Mouse (Mus musculus): ENCODE data around the gene Gp1bb. TPM values are rescaled to one million over a fixed set of nuclear protein-coding genes. Genes with fewer than 3 reads are reported as not detected.

Gene Gp1bb
- polyA plus RNA-seq, 1 experiment from 2014 or later = 1.6 TPM

DNA sequence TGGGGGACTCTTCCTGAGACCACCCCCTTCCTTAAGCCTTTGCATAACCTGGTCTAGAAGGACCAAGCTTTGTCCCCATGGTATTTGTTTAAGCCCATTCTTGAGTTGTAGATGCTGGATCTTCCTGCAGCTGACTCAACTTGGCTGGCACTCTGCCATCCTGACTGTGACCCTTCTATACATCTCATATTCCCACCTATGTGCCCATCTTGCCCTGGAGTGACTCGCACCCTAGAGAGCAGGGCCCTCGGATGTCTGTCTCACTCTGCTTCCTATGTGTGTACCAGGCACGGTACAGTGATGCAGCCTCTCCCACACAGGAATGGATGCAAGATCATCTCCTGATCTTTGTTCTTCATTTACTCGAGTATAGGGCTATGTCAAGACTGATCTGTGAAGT, 20.7 kb upstream of the Gp1bb start:
- Histone ChIP-seq H3K9me3 (ENCODE audit: control insufficient read depth, low read length) (no peaks in the 10 kb centered on the region), H3K36me3 (ENCODE audit: control insufficient read depth, insufficient read depth, low read length) (no peaks in the 10 kb centered on the region), H3K27ac (ENCODE audit: low read length) (no peak overlapping the region), H3K27me3 (replicated peaks; ENCODE audit: control insufficient read depth, insufficient read depth, low read length) (no peaks in the 10 kb centered on the region), H3K4me1 (ENCODE audit: control insufficient read depth, insufficient read depth, low read length) (0 out of 2 replicates have a peak, but pooled peaks cover 11% of the 10 kb centered on the region), H3K9ac (ENCODE audit: low read depth, low read length) (no peak overlapping the region), H3K4me3 (ENCODE audit: low read length) (no peak overlapping the region), H3K4me2 (ENCODE audit: low read depth, low read length) (no peak overlapping the region)
- 82% methylated on average over 4 of the region's 4 CpGs for WGBS
- no peak for ATAC-seq

GRCm38 (mm10) chr16:18642291-18642690, 20.1 kb upstream of the Gp1bb start:
- 53% methylated on average over 7 of the region's 7 CpGs for WGBS
- H3K27ac ChIP-seq (ENCODE audit: low read length) = no peak overlapping the region
- no peak overlapping the region for H3K4me3 ChIP-seq (ENCODE audit: low read length)
- ATAC-seq = no peak
- no peak overlapping the region for H3K4me2 ChIP-seq (ENCODE audit: low read depth, low read length)
- H3K27me3 ChIP-seq (replicated peaks; ENCODE audit: control insufficient read depth, insufficient read depth, low read length) = no peaks in the 10 kb centered on the region
- H3K9ac ChIP-seq (ENCODE audit: low read depth, low read length) = no peak overlapping the region
- H3K4me1 ChIP-seq (ENCODE audit: control insufficient read depth, insufficient read depth, low read length) = 0 out of 2 replicates have a peak, but pooled peaks cover 13% of the 10 kb centered on the region
- no peaks in the 10 kb centered on the region for H3K36me3 ChIP-seq (ENCODE audit: control insufficient read depth, insufficient read depth, low read length)
- H3K9me3 ChIP-seq (ENCODE audit: control insufficient read depth, low read length) = no peaks in the 10 kb centered on the region

GRCm38 (mm10) chr16:18639382-18639929, 17.3 kb upstream of the Gp1bb start:
- Histone ChIP-seq H3K4me2 (ENCODE audit: low read depth, low read length) (no peak overlapping the region), H3K27me3 (replicated peaks; ENCODE audit: control insufficient read depth, insufficient read depth, low read length) (no peaks in the 10 kb centered on the region), H3K4me1 (ENCODE audit: control insufficient read depth, insufficient read depth, low read length) (0 out of 2 replicates have a peak, but pooled peaks cover 2% of the 10 kb centered on the region), H3K4me3 (ENCODE audit: low read length) (no peak overlapping the region), H3K36me3 (ENCODE audit: control insufficient read depth, insufficient read depth, low read length) (no peaks in the 10 kb centered on the region), H3K9ac (ENCODE audit: low read depth, low read length) (no peak overlapping the region), H3K9me3 (ENCODE audit: control insufficient read depth, low read length) (no peaks in the 10 kb centered on the region), H3K27ac (ENCODE audit: low read length) (0 out of 2 replicates have a peak overlapping the region, but pooled peaks have one; percentile 39)
- 58% methylated on average over 1 of the region's 1 CpGs for WGBS
- ATAC-seq = peak; percentile 94

GRCm38 (mm10) chr16:18638396-18638795, 16.2 kb upstream of the Gp1bb start:
- 54% methylated on average over 2 of the region's 2 CpGs for WGBS
- H3K36me3 ChIP-seq (ENCODE audit: control insufficient read depth, insufficient read depth, low read length) = no peaks in the 10 kb centered on the region
- H3K27ac ChIP-seq (ENCODE audit: low read length) = no peak overlapping the region
- H3K27me3 ChIP-seq (replicated peaks; ENCODE audit: control insufficient read depth, insufficient read depth, low read length) = no peaks in the 10 kb centered on the region
- no peak for ATAC-seq
- peaks cover 3% of the 10 kb centered on the region; the same call in 1 of the 2 replicates for H3K4me1 ChIP-seq (ENCODE audit: control insufficient read depth, insufficient read depth, low read length)
- no peaks in the 10 kb centered on the region for H3K9me3 ChIP-seq (ENCODE audit: control insufficient read depth, low read length)
- no peak overlapping the region for H3K4me2 ChIP-seq (ENCODE audit: low read depth, low read length)
- no peak overlapping the region for H3K4me3 ChIP-seq (ENCODE audit: low read length)
- no peak overlapping the region for H3K9ac ChIP-seq (ENCODE audit: low read depth, low read length)

GRCm38 (mm10) chr16:18636804-18637203, 14.6 kb upstream of the Gp1bb start:
- no peak overlapping the region for H3K4me2 ChIP-seq (ENCODE audit: low read depth, low read length)
- no peak overlapping the region for H3K27ac ChIP-seq (ENCODE audit: low read length)
- no peak for ATAC-seq
- no peak overlapping the region for H3K9ac ChIP-seq (ENCODE audit: low read depth, low read length)
- H3K27me3 ChIP-seq (replicated peaks; ENCODE audit: control insufficient read depth, insufficient read depth, low read length) = no peaks in the 10 kb centered on the region
- peaks cover 14% of the 10 kb centered on the region for H3K4me1 ChIP-seq (ENCODE audit: control insufficient read depth, insufficient read depth, low read length)
- H3K9me3 ChIP-seq (ENCODE audit: control insufficient read depth, low read length) = no peaks in the 10 kb centered on the region
- no peak overlapping the region for H3K4me3 ChIP-seq (ENCODE audit: low read length)
- WGBS = 65% methylated on average over 3 of the region's 3 CpGs
- H3K36me3 ChIP-seq (ENCODE audit: control insufficient read depth, insufficient read depth, low read length) = no peaks in the 10 kb centered on the region

DNA sequence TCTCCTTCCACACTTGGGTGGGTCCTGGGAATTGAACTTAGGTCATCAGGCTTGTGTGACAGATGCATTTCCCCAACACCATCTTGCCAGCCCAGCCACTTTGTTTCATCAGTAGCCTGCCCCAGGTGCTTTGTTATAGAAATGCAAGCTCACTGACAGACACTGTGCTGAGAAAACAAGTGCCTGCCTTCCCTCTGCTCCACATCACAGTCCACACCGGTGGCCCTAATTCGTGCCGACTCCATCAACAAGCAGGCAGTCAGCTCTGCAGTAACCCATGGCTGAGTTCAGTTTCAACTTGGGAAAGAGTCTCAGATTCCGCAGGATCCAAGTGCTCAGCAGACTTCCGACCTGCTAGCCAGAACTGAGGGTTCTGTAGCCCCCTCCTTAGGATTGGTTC, 14.2 kb upstream of the Gp1bb start:
- H3K27me3 ChIP-seq (replicated peaks; ENCODE audit: control insufficient read depth, insufficient read depth, low read length) = no peaks in the 10 kb centered on the region
- WGBS = 78% methylated on average over 5 of the region's 5 CpGs
- no peaks in the 10 kb centered on the region for H3K36me3 ChIP-seq (ENCODE audit: control insufficient read depth, insufficient read depth, low read length)
- no peak for ATAC-seq
- no peak overlapping the region for H3K4me2 ChIP-seq (ENCODE audit: low read depth, low read length)
- H3K4me3 ChIP-seq (ENCODE audit: low read length) = no peak overlapping the region
- peaks cover 17% of the 10 kb centered on the region for H3K4me1 ChIP-seq (ENCODE audit: control insufficient read depth, insufficient read depth, low read length)
- no peak overlapping the region for H3K27ac ChIP-seq (ENCODE audit: low read length)
- no peak overlapping the region for H3K9ac ChIP-seq (ENCODE audit: low read depth, low read length)
- no peaks in the 10 kb centered on the region for H3K9me3 ChIP-seq (ENCODE audit: control insufficient read depth, low read length)

DNA sequence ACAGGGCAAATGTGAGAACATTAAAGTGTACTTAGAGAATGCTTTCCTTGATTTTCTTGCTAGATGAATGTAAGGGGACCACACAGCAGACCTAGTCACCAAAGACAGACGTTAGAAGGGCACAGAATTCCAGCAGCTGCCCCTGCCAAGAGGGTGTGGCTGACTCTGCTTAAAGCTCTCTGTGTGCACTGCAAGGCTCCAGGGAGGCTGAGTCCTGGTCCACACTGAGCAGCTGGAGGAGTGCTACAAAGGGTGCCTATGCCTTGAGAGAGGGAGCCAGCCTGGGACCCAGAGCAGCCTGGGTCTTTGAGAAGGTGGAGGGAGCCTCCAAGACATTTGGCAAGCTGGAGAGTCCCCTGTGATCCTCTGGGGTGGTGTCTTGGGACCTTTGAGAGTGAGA, 11.1 kb upstream of the Gp1bb start:
- WGBS = 19% methylated on average over 1 of the region's 1 CpGs

DNA sequence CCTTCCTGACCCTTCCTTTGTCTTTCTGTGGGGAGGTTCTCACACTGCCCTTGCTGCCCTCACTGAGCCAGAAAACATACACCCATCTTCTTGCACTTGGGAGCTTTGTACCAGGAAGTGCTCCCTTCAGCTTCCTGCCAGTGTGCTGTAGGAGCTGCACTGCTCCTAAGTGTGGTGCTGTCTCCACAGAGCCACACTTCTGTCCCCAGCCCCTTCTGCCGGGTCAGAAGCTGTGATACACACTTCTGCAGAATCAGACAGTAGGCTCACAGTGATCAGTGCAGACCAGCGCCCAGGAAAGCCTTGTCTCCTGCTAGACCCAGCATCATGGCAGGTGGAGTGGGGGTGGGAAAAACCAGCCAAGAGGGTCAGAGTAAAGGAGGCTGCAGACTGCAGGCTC, 10.6 kb upstream of the Gp1bb start:
- ATAC-seq = no peak
- WGBS = 74% methylated on average over 2 of the region's 2 CpGs
- H3K4me1 ChIP-seq (ENCODE audit: control insufficient read depth, insufficient read depth, low read length) = peaks cover 31% of the 10 kb centered on the region

More for the DNA sequence above, 11.1 kb upstream of the Gp1bb start:
- peaks cover 26% of the 10 kb centered on the region for H3K4me1 ChIP-seq (ENCODE audit: control insufficient read depth, insufficient read depth, low read length)
- H3K36me3 ChIP-seq (ENCODE audit: control insufficient read depth, insufficient read depth, low read length) = no peaks in the 10 kb centered on the region
- H3K9ac ChIP-seq (ENCODE audit: low read depth, low read length) = no peak overlapping the region
- no peak for ATAC-seq
- no peak overlapping the region for H3K27ac ChIP-seq (ENCODE audit: low read length)
- no peak overlapping the region for H3K4me2 ChIP-seq (ENCODE audit: low read depth, low read length)
- H3K4me3 ChIP-seq (ENCODE audit: low read length) = no peak overlapping the region
- H3K9me3 ChIP-seq (ENCODE audit: control insufficient read depth, low read length) = no peaks in the 10 kb centered on the region
- no peaks in the 10 kb centered on the region for H3K27me3 ChIP-seq (replicated peaks; ENCODE audit: control insufficient read depth, insufficient read depth, low read length)

DNA sequence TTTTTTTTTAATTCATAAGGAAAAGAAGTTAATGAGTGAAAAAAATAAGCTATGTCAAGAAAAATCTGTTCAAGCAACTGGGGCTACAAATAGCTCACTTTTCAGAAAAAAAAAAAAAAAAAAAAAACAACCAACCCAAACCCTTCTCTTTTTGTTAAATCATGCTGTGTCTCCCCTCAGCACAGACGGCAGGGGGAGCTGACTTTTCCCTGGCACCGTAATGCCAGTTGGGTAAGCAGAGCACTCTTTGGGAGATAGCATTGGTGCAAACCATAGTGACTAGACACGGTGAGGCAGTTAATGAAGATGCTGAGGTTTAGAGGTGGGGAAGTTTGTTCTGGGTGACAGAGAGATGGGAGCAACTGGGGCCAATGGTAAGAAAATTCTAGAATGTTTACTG, 9.9 kb upstream of the Gp1bb start:
- H3K4me1 ChIP-seq (ENCODE audit: control insufficient read depth, insufficient read depth, low read length) = peaks cover 36% of the 10 kb centered on the region
- 46% methylated on average over 3 of the region's 3 CpGs for WGBS
- H3K9ac ChIP-seq (ENCODE audit: low read depth, low read length) = no peak overlapping the region
- no peaks in the 10 kb centered on the region for H3K36me3 ChIP-seq (ENCODE audit: control insufficient read depth, insufficient read depth, low read length)
- no peaks in the 10 kb centered on the region for H3K9me3 ChIP-seq (ENCODE audit: control insufficient read depth, low read length)
- H3K27ac ChIP-seq (ENCODE audit: low read length) = no peak overlapping the region
- H3K27me3 ChIP-seq (replicated peaks; ENCODE audit: control insufficient read depth, insufficient read depth, low read length) = 0 out of 2 replicates have a peak, but pooled peaks cover 3% of the 10 kb centered on the region
- no peak overlapping the region for H3K4me3 ChIP-seq (ENCODE audit: low read length)
- no peak overlapping the region for H3K4me2 ChIP-seq (ENCODE audit: low read depth, low read length)
- no peak for ATAC-seq

More for the DNA sequence above, 10.6 kb upstream of the Gp1bb start:
- Histone ChIP-seq H3K27ac (ENCODE audit: low read length) (no peak overlapping the region), H3K9me3 (ENCODE audit: control insufficient read depth, low read length) (no peaks in the 10 kb centered on the region), H3K4me2 (ENCODE audit: low read depth, low read length) (no peak overlapping the region), H3K4me3 (ENCODE audit: low read length) (no peak overlapping the region), H3K27me3 (replicated peaks; ENCODE audit: control insufficient read depth, insufficient read depth, low read length) (no peaks in the 10 kb centered on the region), H3K36me3 (ENCODE audit: control insufficient read depth, insufficient read depth, low read length) (no peaks in the 10 kb centered on the region), H3K9ac (ENCODE audit: low read depth, low read length) (no peak overlapping the region)

GRCm38 (mm10) chr16:18631141-18631540, 8.9 kb upstream of the Gp1bb start:
- 0 out of 2 replicates have a peak, but pooled peaks cover 3% of the 10 kb centered on the region for H3K27me3 ChIP-seq (replicated peaks; ENCODE audit: control insufficient read depth, insufficient read depth, low read length)
- H3K4me3 ChIP-seq (ENCODE audit: low read length) = no peak overlapping the region
- ATAC-seq = no peak
- H3K4me2 ChIP-seq (ENCODE audit: low read depth, low read length) = no peak overlapping the region
- peaks cover 44% of the 10 kb centered on the region for H3K4me1 ChIP-seq (ENCODE audit: control insufficient read depth, insufficient read depth, low read length)
- no peaks in the 10 kb centered on the region for H3K9me3 ChIP-seq (ENCODE audit: control insufficient read depth, low read length)
- H3K36me3 ChIP-seq (ENCODE audit: control insufficient read depth, insufficient read depth, low read length) = no peaks in the 10 kb centered on the region
- H3K9ac ChIP-seq (ENCODE audit: low read depth, low read length) = no peak overlapping the region
- WGBS = 61% methylated on average over 7 of the region's 7 CpGs
- H3K27ac ChIP-seq (ENCODE audit: low read length) = no peak overlapping the region

All from intestine, embryonic 16.5 days (tissue).